ENCODE assay signal across 8 mouse cellular contexts in genomic region chr13:54071606-54072331, GRCm38 (mm10). TPM values are rescaled to one million over a fixed set of nuclear protein-coding genes. Genes with fewer than 3 reads are reported as not detected.
A peak's percentile ranks its signal among the peaks of the same experiment; 100 is the strongest.
DNase-seq lines count a peak whose midpoint lies in the region; ATAC-seq lines count a peak whose summit lies in the region.

Gene Sfxn1 (plus strand): TSS chr13:54071869.

- ATAC-seq in embryonic facial prominence, embryonic 11.5 days (replicated peaks; ENCODE audit: insufficient number of reproducible peaks, low FRiP score, low TSS enrichment, low read depth): peak; percentile 84
- ATAC-seq in midbrain, embryonic 12.5 days (ENCODE audit: low FRiP score, low read depth): peak; percentile 85

- no peaks in the 10 kb centered on the region for H3K27me3 ChIP-seq in embryonic facial prominence, embryonic 11.5 days (ENCODE audit: control insufficient read depth, insufficient read depth, low read length)
- no peaks in the 10 kb centered on the region for H3K27me3 ChIP-seq in limb, embryonic 10.5 days (ENCODE audit: low read depth, poor library complexity, severe bottlenecking)
- peaks cover 6% of the 10 kb centered on the region; the same call in 1 of the 2 replicates for H3K27me3 ChIP-seq in midbrain, embryonic 12.5 days

- no peaks in the 10 kb centered on the region for H3K4me1 ChIP-seq in embryonic facial prominence, embryonic 11.5 days (ENCODE audit: control insufficient read depth, insufficient read depth, low read length)
- H3K4me1 ChIP-seq in limb, embryonic 10.5 days: peaks cover 17% of the 10 kb centered on the region
- peaks cover 24% of the 10 kb centered on the region for H3K4me1 ChIP-seq in midbrain, embryonic 12.5 days

- H3K27ac ChIP-seq in embryonic facial prominence, embryonic 11.5 days (replicated peaks; ENCODE audit: low read depth, low read length): peak within 1 kb of the TSS; percentile 31; the same call in 1 of the 2 replicates
- peak within 1 kb of the TSS; percentile 97 for H3K27ac ChIP-seq in limb, embryonic 10.5 days
- peak within 1 kb of the TSS; percentile 64 for H3K27ac ChIP-seq in midbrain, embryonic 12.5 days (replicated peaks)

- under 1% methylated on average over 49 of the region's 74 CpGs for WGBS in embryonic facial prominence, embryonic 11.5 days
- WGBS in limb, embryonic 10.5 days: under 1% methylated on average over 74 of the region's 74 CpGs
- under 1% methylated on average over 74 of the region's 74 CpGs for WGBS in midbrain, embryonic 12.5 days

- H3K36me3 ChIP-seq in embryonic facial prominence, embryonic 11.5 days (replicated peaks; ENCODE audit: control insufficient read depth, insufficient read depth, low read depth, low read length): no peaks in the 10 kb centered on the region
- peaks cover 12% of the 10 kb centered on the region for H3K36me3 ChIP-seq in limb, embryonic 10.5 days
- H3K36me3 ChIP-seq in midbrain, embryonic 12.5 days: no peaks in the 10 kb centered on the region

- peak; percentile 54 to 59 for DNase-seq in urinary bladder, adult 18-20 months (ENCODE audit: low spot score in 2 of 2)
- no peak for DNase-seq in urinary bladder, postnatal 10 days (ENCODE audit: low spot score)
- DNase-seq in embryonic facial prominence, embryonic 11.5 days (ENCODE audit: low spot score): peak; percentile 77
- DNase-seq in heart, adult 11 months: peak; percentile 99
- peak; percentile 83 for DNase-seq in kidney, adult 18-20 months
- peak; percentile 83 for DNase-seq in limb, embryonic 10.5 days (ENCODE audit: low spot score)
- DNase-seq in spleen, adult 12 weeks (ENCODE audit: low spot score): peak; percentile 72

- peak within 1 kb of the TSS; percentile 94 for H3K9ac ChIP-seq in embryonic facial prominence, embryonic 11.5 days (replicated peaks; ENCODE audit: low read length)
- peak within 1 kb of the TSS; percentile 72 for H3K9ac ChIP-seq in midbrain, embryonic 12.5 days (replicated peaks)

- peak within 1 kb of the TSS; percentile 75 for H3K4me3 ChIP-seq in embryonic facial prominence, embryonic 11.5 days (ENCODE audit: low read depth, low read length)
- peak within 1 kb of the TSS; percentile 87 for H3K4me3 ChIP-seq in limb, embryonic 10.5 days
- H3K4me3 ChIP-seq in midbrain, embryonic 12.5 days: peak within 1 kb of the TSS; percentile 75

- H3K9me3 ChIP-seq in embryonic facial prominence, embryonic 11.5 days (replicated peaks; ENCODE audit: control insufficient read depth, low read length): no peaks in the 10 kb centered on the region
- H3K9me3 ChIP-seq in limb, embryonic 10.5 days (replicated peaks): no peaks in the 10 kb centered on the region
- no peaks in the 10 kb centered on the region for H3K9me3 ChIP-seq in midbrain, embryonic 12.5 days

- H3K4me2 ChIP-seq in embryonic facial prominence, embryonic 11.5 days (ENCODE audit: low read depth, low read length): peak within 1 kb of the TSS; percentile 69
- H3K4me2 ChIP-seq in midbrain, embryonic 12.5 days (replicated peaks): peak within 1 kb of the TSS; percentile 57

RNA-seq across cellular contexts. Expression of gene Sfxn1, which starts in this region (rescaled TPM):
- 90.5 and 98.9 TPM in 2 replicates for polyA plus RNA-seq in embryonic facial prominence, embryonic 11.5 days (2014; fragmentation: Nextera tagmentation; extraction: Ambion mirVana)
- 69.7 and 85.7 TPM in 2 replicates for polyA plus RNA-seq in limb, embryonic 10.5 days (2016; fragmentation: Nextera tagmentation; extraction: Ambion mirVana)
- 73.8 and 75.1 TPM in 2 replicates for polyA plus RNA-seq in midbrain, embryonic 12.5 days (2016; fragmentation: Nextera tagmentation; extraction: Ambion mirVana)

Comparison
In these comparisons a context has a peak if more than half of its experiments do, and no peak if none do; other contexts are left out.
1. H3K27ac ChIP-seq: peak in every context shown above with its lines; median percentile 97 in limb, embryonic 10.5 days; 64 in midbrain, embryonic 12.5 days; 31 in embryonic facial prominence, embryonic 11.5 days.